Mouse (Mus musculus) forebrain, postnatal 0 days (tissue): ENCODE data around the gene Med23. TPM values are rescaled to one million over a fixed set of nuclear protein-coding genes. Genes with fewer than 3 reads are reported as not detected.

Experiments used
- ATAC-seq: fragments of 200-750 bp; cut with Nextera tagmentation; 2 replicates; pipeline ENCODE4 v1.8.0; 2017; ENCODE audit warnings: mild to moderate bottlenecking, moderate library complexity
- DNase-seq: peaks from one replicate; pipeline ENCODE4 v3.0.0-alpha.2; 2015
- H3K27ac ChIP-seq: fragments of 300-500 bp; sonication (generic); 2 replicates; pipeline ENCODE4 v1.5.1; 2014; ENCODE audit warnings: low read depth, mild to moderate bottlenecking, antibody characterized with exemption, low read length, moderate library complexity, mixed read lengths
- H3K27me3 ChIP-seq: fragments of 300-500 bp; sonication (generic); 2 replicates; pipeline ENCODE4 v1.6.1; 2014; ENCODE audit warnings: mild to moderate bottlenecking, low read length, mixed read lengths; ENCODE audit not compliant: insufficient read depth
- H3K36me3 ChIP-seq: fragments of 300-500 bp; sonication (generic); 2 replicates; pipeline ENCODE4 v1.6.1; 2014; ENCODE audit warnings: mild to moderate bottlenecking, moderate library complexity; ENCODE audit not compliant: insufficient read depth
- H3K4me1 ChIP-seq: fragments of 300-500 bp; sonication (generic); 2 replicates; pipeline ENCODE4 v1.6.1; 2014; ENCODE audit warnings: antibody characterized with exemption; ENCODE audit not compliant: insufficient read depth
- H3K4me2 ChIP-seq: fragments of 300-500 bp; sonication (generic); 2 replicates; pipeline ENCODE4 v1.6.1; 2014; ENCODE audit warnings: low read depth, mild to moderate bottlenecking, moderate library complexity
- H3K4me3 ChIP-seq: fragments of 300-500 bp; sonication (generic); 2 replicates; pipeline ENCODE4 v1.5.1; 2014; ENCODE audit warnings: low read depth, low read length, mixed read lengths
- H3K9ac ChIP-seq: fragments of 300-500 bp; sonication (generic); 2 replicates; pipeline ENCODE4 v1.6.1; 2014; ENCODE audit warnings: mild to moderate bottlenecking
- H3K9me3 ChIP-seq: fragments of 300-500 bp; sonication (generic); 2 replicates; pipeline ENCODE4 v1.6.1; 2016; ENCODE audit warnings: low read length
- CTCF ChIP-seq: sonication (generic); IDR thresholded peaks from 2 replicates; pipeline ENCODE4 v1.5.1; 2016; ENCODE audit warnings: antibody characterized with exemption, control low read depth, low read depth
- whole genome bisulfite sequencing: fragments of 180-500 bp; shearing (Covaris S2); extraction: QIAGEN DNeasy Blood & Tissue Kit; methylation state at CpG from one replicate; pipeline ENCODE4 v1.1.7; 2014; 5-methylcytosine and 5-hydroxymethylcytosine counted together
- polyA plus RNA-seq: library from polyadenylated mRNA; unstranded; fragments of >200 nt; fragmentation: Nextera tagmentation; extraction: Ambion mirVana; gene quantifications from 2 replicates; pipeline ENCODE4 v1.2.1, GENCODE M21; 2015
- total RNA-seq: library from RNA; depleted of rRNA; stranded (reverse); fragments of >200 nt; gene quantifications from 2 replicates; pipeline ENCODE4 v1.2.3, GENCODE M21; 2014

Med23 gene
- total and polyA plus RNA-seq, 2 experiments from 2014 or later, result 16.2 to 41.7 TPM

DNA sequence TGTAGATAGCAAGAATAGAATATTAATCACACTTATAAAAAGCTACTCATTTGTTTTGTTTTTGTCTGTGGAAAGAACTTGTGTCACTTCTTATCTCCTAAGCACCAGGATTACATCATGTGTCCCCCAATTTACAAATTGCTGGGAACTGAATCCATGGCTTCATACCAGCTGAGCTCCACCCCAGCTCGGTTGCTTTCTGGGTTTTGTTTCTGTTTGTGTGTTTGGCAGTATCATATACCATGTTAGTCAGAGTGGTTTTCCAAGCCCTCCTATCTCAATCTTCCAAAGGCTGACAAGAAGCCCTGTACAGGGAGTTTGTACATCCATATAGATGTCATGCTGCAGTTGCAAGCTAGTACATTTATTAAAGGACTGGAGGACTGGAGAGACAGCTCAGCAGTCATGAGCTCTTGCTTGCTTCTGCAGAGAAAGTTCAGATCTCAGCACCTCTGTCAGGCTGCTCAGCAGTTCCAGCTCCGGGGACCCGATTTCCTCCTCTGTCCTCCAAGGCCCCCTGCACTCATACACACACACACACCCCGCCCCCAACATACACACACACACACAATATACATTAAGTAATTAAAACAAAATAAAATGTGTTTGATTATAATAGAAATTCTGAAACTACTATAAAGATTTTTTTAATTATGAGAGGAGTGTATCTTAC, 33.3 kb upstream of the Med23 start:
- no peaks in the 10 kb centered on the region for H3K27me3 ChIP-seq
- no peaks in the 10 kb centered on the region for H3K4me1 ChIP-seq
- H3K4me2 ChIP-seq, result peak overlapping the region; percentile 43
- no peak overlapping the region for H3K27ac ChIP-seq
- H3K9me3 ChIP-seq, result no peaks in the 10 kb centered on the region
- no peaks in the 10 kb centered on the region for H3K36me3 ChIP-seq
- no peak for TF ChIP-seq CTCF
- H3K4me3 ChIP-seq, result peak overlapping the region; percentile 23; the same call in 1 of the 2 replicates
- DNase-seq (peak; percentile 10), ATAC-seq (peak; percentile 29; the same call in 1 of the 2 replicates)
- 0 out of 2 replicates have a peak overlapping the region, but pooled peaks have one; percentile 23 for H3K9ac ChIP-seq
- 44% methylated on average over 4 of the region's 4 CpGs for WGBS

GRCm38 (mm10) chr10:24840795-24841194, 29.0 kb upstream of the Med23 start:
- H3K9me3 ChIP-seq, result no peaks in the 10 kb centered on the region
- no peak overlapping the region for H3K27ac ChIP-seq
- no peaks in the 10 kb centered on the region for H3K36me3 ChIP-seq
- H3K27me3 ChIP-seq, result no peaks in the 10 kb centered on the region
- H3K9ac ChIP-seq, result no peak overlapping the region
- no peak for TF ChIP-seq CTCF
- no peak overlapping the region for H3K4me3 ChIP-seq
- 92% methylated on average over 4 of the region's 4 CpGs for WGBS
- no peak overlapping the region for H3K4me2 ChIP-seq
- H3K4me1 ChIP-seq, result no peaks in the 10 kb centered on the region
- no peak for DNase-seq
- no peak for ATAC-seq

DNA sequence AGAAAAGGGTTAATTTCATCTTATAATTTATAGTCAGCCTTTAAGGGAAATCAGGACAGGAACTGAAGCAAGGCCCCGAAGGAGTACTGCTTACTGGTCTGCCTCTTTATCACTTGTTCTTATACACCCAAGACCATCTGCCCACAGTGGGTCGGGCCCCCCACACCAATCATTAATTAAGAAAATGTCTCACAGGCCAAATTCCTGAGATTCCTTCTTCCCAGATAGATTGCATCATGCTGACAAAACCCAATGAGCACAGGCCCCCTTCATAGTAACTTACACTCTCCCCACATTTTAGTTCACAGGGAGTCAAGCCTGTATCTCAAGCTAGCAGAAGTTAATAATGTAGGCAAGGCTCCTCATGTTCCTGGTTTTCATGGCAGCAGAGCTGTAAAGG, 27.8 kb upstream of the Med23 start:
- ATAC-seq (no peak), DNase-seq (no peak)
- H3K27me3 ChIP-seq, result no peaks in the 10 kb centered on the region
- H3K27ac ChIP-seq, result no peak overlapping the region
- no peaks in the 10 kb centered on the region for H3K4me1 ChIP-seq
- no peaks in the 10 kb centered on the region for H3K9me3 ChIP-seq
- no peak for TF ChIP-seq CTCF
- H3K4me3 ChIP-seq, result no peak overlapping the region
- no peaks in the 10 kb centered on the region for H3K36me3 ChIP-seq
- 72% methylated on average over 2 of the region's 2 CpGs for WGBS
- no peak overlapping the region for H3K9ac ChIP-seq
- no peak overlapping the region for H3K4me2 ChIP-seq

- H3K27ac ChIP-seq, result no peak within 1 kb of the TSS
- H3K27me3 ChIP-seq, result no peaks in the 10 kb centered on the region
- no peak within 1 kb of the TSS for H3K4me3 ChIP-seq
- WGBS, result 93% methylated on average over 1 of the region's 1 CpGs
- DNase-seq, result no peak
- no peaks in the 10 kb centered on the region for H3K9me3 ChIP-seq
- no peak within 1 kb of the TSS for H3K4me2 ChIP-seq
- TF ChIP-seq CTCF, result no peak
- no peaks in the 10 kb centered on the region for H3K36me3 ChIP-seq
- ATAC-seq, result no peak
- H3K4me1 ChIP-seq, result no peaks in the 10 kb centered on the region
- no peak within 1 kb of the TSS for H3K9ac ChIP-seq
Measured at GRCm38 (mm10) chr10:24842676-24843075, 27.1 kb upstream of the Med23 start, which contains the start of gene Enpp3. Gene Enpp3, minus strand, starts transcription at chr10:24842823.

- Histone ChIP-seq H3K27me3 (no peaks in the 10 kb centered on the region), H3K9ac (no peak overlapping the region), H3K4me3 (no peak overlapping the region), H3K4me2 (no peak overlapping the region), H3K27ac (no peak overlapping the region), H3K9me3 (no peaks in the 10 kb centered on the region), H3K36me3 (no peaks in the 10 kb centered on the region), H3K4me1 (no peaks in the 10 kb centered on the region)
- DNase-seq, result no peak
- 76% methylated on average over 2 of the region's 2 CpGs for WGBS
- no peak for TF ChIP-seq CTCF
- no peak for ATAC-seq
Measured at GRCm38 (mm10) chr10:24863146-24863545, 6.6 kb upstream of the Med23 start.

DNA sequence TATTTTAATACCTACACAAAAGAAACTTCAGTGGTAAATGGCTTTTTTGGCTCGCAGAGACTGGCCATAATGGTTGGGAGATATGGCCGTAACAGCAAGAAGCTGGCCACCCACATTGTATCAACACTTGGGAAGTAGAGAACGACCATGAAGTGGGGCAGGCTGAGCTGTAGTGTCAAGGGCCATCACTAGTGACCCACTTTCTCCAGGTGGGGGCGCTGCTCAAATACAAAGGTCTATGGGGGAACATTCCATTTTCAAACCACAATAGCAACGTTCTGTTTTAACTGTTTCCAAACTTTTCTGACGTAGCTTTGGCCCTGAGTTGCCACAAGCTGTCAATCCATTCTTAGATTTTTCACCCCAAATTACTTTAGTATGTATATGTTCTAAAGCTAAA, 5.4 kb upstream of the Med23 start:
- no peak for TF ChIP-seq CTCF
- H3K4me3 ChIP-seq, result no peak overlapping the region
- H3K4me2 ChIP-seq, result no peak overlapping the region
- no peak overlapping the region for H3K27ac ChIP-seq
- no peaks in the 10 kb centered on the region for H3K36me3 ChIP-seq
- H3K9me3 ChIP-seq, result no peaks in the 10 kb centered on the region
- no peaks in the 10 kb centered on the region for H3K27me3 ChIP-seq
- H3K9ac ChIP-seq, result no peak overlapping the region
- no peaks in the 10 kb centered on the region for H3K4me1 ChIP-seq
- ATAC-seq, result no peak
- DNase-seq, result no peak
- WGBS, result 76% methylated on average over 6 of the region's 6 CpGs

DNA sequence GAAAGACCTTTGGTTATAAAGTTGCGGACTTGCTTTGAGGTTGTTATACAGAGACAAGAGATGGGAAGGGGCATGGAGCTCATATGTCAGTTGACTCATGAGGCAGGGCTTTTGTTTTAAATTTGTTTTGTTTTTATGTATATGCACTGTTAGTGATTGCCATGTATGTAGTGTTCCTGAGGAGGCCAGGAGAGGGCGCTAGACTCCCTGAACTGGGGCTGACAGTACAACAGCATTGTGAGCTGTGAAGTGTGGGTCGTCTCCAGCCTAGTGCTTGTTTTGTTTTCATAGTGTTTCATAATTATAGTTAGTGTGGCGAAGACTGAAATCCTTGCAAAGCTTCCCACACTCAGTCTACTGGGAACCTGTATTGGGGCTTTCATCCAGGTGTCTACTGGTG, 3.8 kb downstream of the Med23 start:
- 82% methylated on average over 4 of the region's 4 CpGs for WGBS
- no peaks in the 10 kb centered on the region for H3K27me3 ChIP-seq
- H3K4me1 ChIP-seq, result no peaks in the 10 kb centered on the region
- H3K27ac ChIP-seq, result no peak overlapping the region
- ATAC-seq, result no peak
- no peak overlapping the region for H3K9ac ChIP-seq
- H3K4me3 ChIP-seq, result no peak overlapping the region
- no peaks in the 10 kb centered on the region for H3K9me3 ChIP-seq
- no peak overlapping the region for H3K4me2 ChIP-seq
- no peak for DNase-seq
- peak; percentile 46 for TF ChIP-seq CTCF
- peaks cover 50% of the 10 kb centered on the region for H3K36me3 ChIP-seq
